Mouse (Mus musculus) heart, embryonic 16.5 days (tissue): ENCODE results near the gene Rdh16f1. TPM values are rescaled to one million over a fixed set of nuclear protein-coding genes. Genes with fewer than 3 reads are reported as not detected.
"Not testable (repeated sequence)": the region's sequence is repeated elsewhere in the genome, so short reads cannot be mapped to it uniquely, and the experiment has no call there.

Experiments used
- ATAC-seq: fragments of 200-750 bp; cut with Nextera tagmentation; replicated peaks from 2 replicates; pipeline ENCODE4 v1.8.0; 2017; ENCODE audit warnings: moderate number of reproducible peaks; ENCODE audit not compliant: insufficient read depth, low FRiP score; ENCODE audit errors: extremely low read depth
- H3K27ac ChIP-seq: fragments of 300-500 bp; sonication (generic); 2 replicates; pipeline ENCODE4 v1.5.1; 2014; ENCODE audit warnings: mild to moderate bottlenecking, low read length, control low read depth, moderate library complexity
- H3K27me3 ChIP-seq: fragments of 300-500 bp; sonication (generic); 2 replicates; pipeline ENCODE4 v1.6.1; 2014; ENCODE audit warnings: low read length, mixed read lengths; ENCODE audit not compliant: control insufficient read depth, insufficient read depth
- H3K36me3 ChIP-seq: fragments of 300-500 bp; sonication (generic); 2 replicates; pipeline ENCODE4 v1.6.1; 2014; ENCODE audit not compliant: control insufficient read depth, insufficient read depth
- H3K4me1 ChIP-seq: fragments of 300-500 bp; sonication (generic); 2 replicates; pipeline ENCODE4 v1.6.1; 2014; ENCODE audit warnings: low read length, mixed read lengths; ENCODE audit not compliant: control insufficient read depth, insufficient read depth
- H3K4me2 ChIP-seq: fragments of 300-500 bp; sonication (generic); 2 replicates; pipeline ENCODE4 v1.6.1; 2014; ENCODE audit warnings: low read depth, mild to moderate bottlenecking, control low read depth, low read length
- H3K4me3 ChIP-seq: fragments of 300-500 bp; sonication (generic); 2 replicates; pipeline ENCODE4 v1.5.1; 2014; ENCODE audit warnings: mild to moderate bottlenecking, control low read depth, low read length
- H3K9ac ChIP-seq: fragments of 300-500 bp; sonication (generic); 2 replicates; pipeline ENCODE4 v1.6.1; 2014; ENCODE audit warnings: low read length, control low read depth
- H3K9me3 ChIP-seq: fragments of 300-500 bp; sonication (generic); replicated peaks from 2 replicates; pipeline ENCODE4 v1.6.1; 2016; ENCODE audit warnings: low read length; ENCODE audit not compliant: control insufficient read depth
- WGBS: fragments of 180-500 bp; shearing (Covaris S2); extraction: QIAGEN DNeasy Blood & Tissue Kit; methylation state at CpG from one replicate; pipeline ENCODE4 v1.1.7; 2014; 5-methylcytosine and 5-hydroxymethylcytosine counted together
- polyA plus RNA-seq: library from polyadenylated mRNA; unstranded; fragments of >200 nt; fragmentation: Nextera tagmentation; extraction: Ambion mirVana; gene quantifications from 2 replicates; pipeline ENCODE4 v1.2.1, GENCODE M21; 2015

Gene Rdh16f1
- polyA plus RNA-seq, 1 experiment from 2014 or later = not detected

DNA sequence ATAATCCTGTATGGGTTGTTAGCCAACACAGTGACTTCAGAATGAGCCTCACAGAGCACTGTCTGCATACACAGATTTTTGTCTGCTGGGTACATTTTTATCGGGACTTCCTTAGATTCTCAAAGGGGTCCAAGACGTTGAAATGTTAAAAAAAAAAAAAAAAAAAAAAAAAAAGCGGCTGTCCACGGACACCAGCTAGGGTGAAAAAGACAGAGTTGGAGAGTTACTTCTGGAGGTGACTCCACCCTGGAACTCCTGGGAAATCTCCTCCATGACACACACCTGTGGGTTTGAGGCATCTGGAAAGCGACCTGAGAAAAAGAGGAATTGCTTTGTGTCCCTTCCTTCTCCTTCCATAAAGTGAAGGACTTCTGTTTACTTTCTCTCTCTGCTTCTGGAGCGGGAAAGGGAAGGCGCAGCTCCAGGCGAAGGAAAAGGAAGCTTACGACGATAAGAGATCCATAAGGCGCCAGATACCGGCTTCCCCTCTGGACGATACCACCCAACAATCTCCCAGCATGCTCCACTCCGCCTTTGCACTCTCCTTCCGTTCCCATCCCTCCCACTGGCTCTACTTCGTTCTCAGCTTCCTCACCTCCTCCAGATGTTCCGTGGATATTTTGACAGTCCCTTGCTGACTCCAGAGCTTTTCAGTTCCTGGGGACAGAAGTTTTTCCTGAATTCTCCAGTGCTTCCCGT, 3.7 kb upstream of the Rdh16f1 start:
- Histone ChIP-seq H3K27me3 (no peaks in the 10 kb centered on the region), H3K9me3 (no peaks in the 10 kb centered on the region), H3K4me1 (peaks cover 2% of the 10 kb centered on the region; the same call in 1 of the 2 replicates), H3K4me2 (peak overlapping the region; percentile 57), H3K4me3 (peak overlapping the region; percentile 34), H3K36me3 (no peaks in the 10 kb centered on the region), H3K27ac (peak overlapping the region; percentile 81), H3K9ac (peak overlapping the region; percentile 42)
- WGBS = 22% methylated on average over 17 of the region's 18 CpGs
- peak; percentile 64 for ATAC-seq

DNA sequence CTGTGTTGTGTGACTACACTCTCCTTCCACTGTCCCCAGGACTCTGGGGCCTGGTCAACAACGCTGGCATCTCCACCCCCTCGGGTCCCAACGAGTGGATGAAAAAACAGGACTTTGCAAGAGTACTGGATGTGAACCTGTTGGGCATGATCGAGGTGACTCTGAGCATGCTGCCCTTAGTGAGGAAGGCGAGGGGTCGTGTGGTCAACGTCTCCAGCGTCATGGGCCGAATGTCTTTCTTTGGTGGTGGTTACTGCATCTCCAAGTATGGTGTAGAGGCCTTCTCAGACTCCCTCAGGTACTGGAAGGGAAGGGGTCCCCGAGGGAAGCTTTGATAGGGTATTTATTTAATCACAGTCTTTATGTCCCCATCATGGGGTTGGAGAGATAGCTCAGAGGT, 3.3 kb downstream of the Rdh16f1 start:
- 83% methylated on average over 10 of the region's 10 CpGs for WGBS
- H3K4me2 ChIP-seq, H3K9me3 ChIP-seq, H3K9ac ChIP-seq, ATAC-seq, H3K27ac ChIP-seq, H3K27me3 ChIP-seq, H3K4me3 ChIP-seq, H3K36me3 ChIP-seq, H3K4me1 ChIP-seq: not testable (repeated sequence)

DNA sequence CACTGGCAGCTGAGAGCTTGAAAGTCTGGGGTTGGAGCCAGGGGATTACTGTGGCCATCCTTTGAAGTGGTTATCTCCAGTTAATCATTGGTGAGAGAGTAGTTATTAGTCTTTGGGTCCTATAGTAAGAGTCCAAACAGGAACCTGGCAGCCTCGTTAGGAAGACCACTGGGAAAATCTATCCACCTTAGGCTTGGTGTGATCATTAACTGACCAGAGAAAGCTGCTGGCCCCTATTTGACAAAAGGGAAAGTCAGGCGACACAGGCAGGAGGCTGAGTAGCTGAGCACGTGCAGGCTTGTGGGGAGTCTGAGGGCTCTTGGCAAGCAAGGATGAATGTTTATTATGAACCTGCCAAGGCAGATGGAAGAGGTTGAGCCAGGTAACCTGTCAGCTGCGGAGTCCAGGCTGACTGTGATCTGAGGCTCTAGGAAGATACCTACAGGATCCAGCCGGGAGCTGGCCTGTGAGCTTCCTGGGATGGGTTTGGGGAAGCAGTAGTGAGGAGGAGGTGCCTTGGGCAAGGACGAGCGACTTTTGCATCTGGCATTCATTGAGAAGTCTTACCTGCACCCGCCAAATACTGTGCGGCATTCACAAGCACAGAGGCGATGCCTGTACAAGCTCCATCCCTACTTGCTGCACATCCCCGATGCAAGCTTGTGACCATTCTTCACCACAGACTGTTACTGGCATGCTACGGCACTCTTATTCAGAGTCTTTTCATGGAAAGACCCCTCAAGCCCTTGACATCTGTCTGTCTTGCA, 4.5 kb downstream of the Rdh16f1 start:
- Histone ChIP-seq H3K4me3 (no peak overlapping the region), H3K27ac (no peak overlapping the region), H3K27me3 (no peaks in the 10 kb centered on the region), H3K4me1 (no peaks in the 10 kb centered on the region), H3K9ac (no peak overlapping the region), H3K9me3 (no peaks in the 10 kb centered on the region), H3K36me3 (no peaks in the 10 kb centered on the region), H3K4me2 (no peak overlapping the region)
- no peak for ATAC-seq
- whole genome bisulfite sequencing = 61% methylated on average over 12 of the region's 12 CpGs

GRCm38 (mm10) chr10:127766564-127766963, 7.0 kb downstream of the Rdh16f1 start:
- Histone ChIP-seq H3K27ac (no peak overlapping the region), H3K4me3 (no peak overlapping the region), H3K4me2 (no peak overlapping the region), H3K27me3 (no peaks in the 10 kb centered on the region), H3K9ac (no peak overlapping the region), H3K9me3 (no peaks in the 10 kb centered on the region), H3K36me3 (no peaks in the 10 kb centered on the region), H3K4me1 (no peaks in the 10 kb centered on the region)
- ATAC-seq = no peak
- WGBS = 77% methylated on average over 1 of the region's 1 CpGs

- Histone ChIP-seq H3K27ac (no peak within 1 kb of the TSS), H3K4me3 (no peak within 1 kb of the TSS), H3K27me3 (no peaks in the 10 kb centered on the region), H3K9me3 (no peaks in the 10 kb centered on the region), H3K36me3 (no peaks in the 10 kb centered on the region), H3K4me2 (no peak within 1 kb of the TSS), H3K4me1 (no peaks in the 10 kb centered on the region), H3K9ac (no peak within 1 kb of the TSS)
- no peak for ATAC-seq
- WGBS = 57% methylated on average over 2 of the region's 2 CpGs
Observed at GRCm38 (mm10) chr10:127776011-127776410, 16.4 kb downstream of the Rdh16f1 start, which contains the start of gene Rdh9. Gene Rdh9 (plus strand): TSS chr10:127776386.

DNA sequence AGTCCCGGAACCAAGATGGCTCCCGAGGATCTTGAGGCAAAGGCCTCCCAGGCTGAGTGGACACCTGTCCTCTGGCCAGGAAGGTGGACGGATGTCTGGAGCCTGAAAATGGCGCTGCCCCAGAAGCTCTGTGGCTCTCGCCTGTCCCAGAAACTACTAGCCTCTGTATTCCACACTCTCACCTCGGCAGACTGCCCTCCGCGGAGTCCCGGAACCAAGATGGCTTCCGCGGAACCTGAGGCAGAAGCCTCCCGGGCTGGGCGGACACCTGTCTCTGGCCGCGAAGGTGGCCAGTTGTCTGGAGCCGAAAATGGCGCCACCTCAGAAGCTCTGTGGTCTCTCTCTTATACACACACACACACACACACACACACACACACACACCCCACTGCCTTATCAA, 22.7 kb downstream of the Rdh16f1 start:
- not testable (repeated sequence) for H3K4me3 ChIP-seq, H3K27me3 ChIP-seq, ATAC-seq, H3K27ac ChIP-seq, H3K4me1 ChIP-seq, H3K9ac ChIP-seq, H3K36me3 ChIP-seq, H3K4me2 ChIP-seq, H3K9me3 ChIP-seq
- 91% methylated on average over 17 of the region's 17 CpGs for WGBS

DNA sequence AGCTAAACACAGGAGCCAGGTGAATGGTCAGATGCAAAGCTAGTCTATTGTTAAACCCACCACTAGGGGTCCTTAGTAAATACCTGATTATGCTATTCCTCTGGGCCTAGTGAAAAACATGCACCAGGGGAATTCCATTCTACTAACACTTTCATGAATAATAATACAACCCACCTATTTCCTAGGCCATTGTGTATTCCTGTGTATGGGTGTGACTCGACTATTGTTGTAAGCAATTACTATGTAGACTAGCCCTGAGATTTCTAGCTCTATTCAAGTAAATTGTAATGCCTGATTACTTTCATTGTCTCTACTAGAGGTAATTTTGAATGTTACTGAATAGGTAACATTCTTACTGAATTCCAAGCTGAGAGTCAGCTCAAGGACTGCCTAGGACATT, 25.8 kb downstream of the Rdh16f1 start:
- not testable (repeated sequence) for H3K4me2 ChIP-seq

GRCm38 (mm10) chr10:127799295-127799694, 39.7 kb downstream of the Rdh16f1 start:
- WGBS = 66% methylated on average over 1 of the region's 1 CpGs
- Histone ChIP-seq H3K9ac (no peak overlapping the region), H3K4me2 (no peak overlapping the region), H3K27ac (no peak overlapping the region), H3K9me3 (no peaks in the 10 kb centered on the region), H3K4me1 (no peaks in the 10 kb centered on the region), H3K36me3 (no peaks in the 10 kb centered on the region), H3K4me3 (no peak overlapping the region), H3K27me3 (no peaks in the 10 kb centered on the region)
- ATAC-seq = no peak

More for the DNA sequence above, 25.8 kb downstream of the Rdh16f1 start:
- H3K27me3 ChIP-seq, H3K27ac ChIP-seq, H3K9me3 ChIP-seq, H3K4me1 ChIP-seq, H3K9ac ChIP-seq, ATAC-seq, H3K4me3 ChIP-seq, H3K36me3 ChIP-seq: not testable (repeated sequence)
- 80% methylated on average over 1 of the region's 1 CpGs for WGBS

- Histone ChIP-seq H3K27me3 (no peaks in the 10 kb centered on the region), H3K4me3 (no peak within 1 kb of the TSS), H3K9ac (no peak within 1 kb of the TSS), H3K4me1 (no peaks in the 10 kb centered on the region), H3K27ac (no peak within 1 kb of the TSS), H3K4me2 (no peak within 1 kb of the TSS), H3K9me3 (no peaks in the 10 kb centered on the region), H3K36me3 (no peaks in the 10 kb centered on the region)
- no peak for ATAC-seq
- 75% methylated on average over 6 of the region's 6 CpGs for WGBS
Observed at GRCm38 (mm10) chr10:127800891-127801290, 41.3 kb downstream of the Rdh16f1 start, which contains the start of gene Rdh16. Gene Rdh16 (plus strand): TSS chr10:127801152.
